Mouse (Mus musculus): ENCODE results near the gene Pdzph1. TPM values are rescaled to one million over a fixed set of nuclear protein-coding genes. Genes with fewer than 3 reads are reported as not detected.

Pdzph1 gene
- 0.17 and 0.18 TPM in 2 replicates for polyA plus RNA-seq (2012; rRNA removed)

GRCm38 (mm10) chr17:58991275-58991674 lies at the start of gene Pdzph1:
TSS of gene Pdzph1 (minus strand) at chr17:58991375.

GRCm38 (mm10) chr17:59013091-59013459 lies 21.9 kb upstream of the Pdzph1 start, which contains the start of gene Nudt12:
TSS of gene Nudt12 (minus strand) at chr17:59013372.

Other genes with a start within 250 kb of the Pdzph1 start
- 3.0 TPM in 2 replicates for gene Nudt12, start 22.0 kb upstream of the Pdzph1 start, polyA plus RNA-seq (2012; rRNA removed)

All from liver, embryonic 14 days (tissue).